Mouse (Mus musculus): ENCODE data around the gene Trim29. TPM values are rescaled to one million over a fixed set of nuclear protein-coding genes. Genes with fewer than 3 reads are reported as not detected.
A peak's percentile ranks its signal among the peaks of the same experiment; 100 is the strongest.

Trim29 gene
- total RNA-seq, 2 experiments from 2014 or later = 0.22 to 0.34 TPM

DNA sequence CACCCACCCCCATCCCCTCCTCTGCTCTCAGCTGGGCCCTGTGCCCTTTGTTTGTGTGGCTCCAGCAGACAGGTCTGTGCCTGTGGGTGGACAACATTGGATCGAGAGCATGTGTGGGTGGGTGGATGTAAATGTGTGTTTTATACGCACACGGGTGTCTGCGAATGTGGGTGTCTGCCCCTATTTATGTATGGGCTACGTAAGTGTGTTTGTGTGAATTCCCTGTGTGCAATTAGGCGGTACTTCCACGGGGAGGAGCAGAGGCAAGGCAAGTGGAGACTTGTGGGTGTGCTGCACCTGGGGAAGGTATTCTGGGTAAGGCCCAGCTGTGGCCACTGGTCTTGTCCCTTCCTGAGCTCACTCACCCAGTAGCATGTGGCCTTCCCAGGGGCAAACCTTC lies 1.5 kb downstream of the Trim29 start:
- DNase-seq (ENCODE audit: low spot score in 2 of 2) = no peak

DNA sequence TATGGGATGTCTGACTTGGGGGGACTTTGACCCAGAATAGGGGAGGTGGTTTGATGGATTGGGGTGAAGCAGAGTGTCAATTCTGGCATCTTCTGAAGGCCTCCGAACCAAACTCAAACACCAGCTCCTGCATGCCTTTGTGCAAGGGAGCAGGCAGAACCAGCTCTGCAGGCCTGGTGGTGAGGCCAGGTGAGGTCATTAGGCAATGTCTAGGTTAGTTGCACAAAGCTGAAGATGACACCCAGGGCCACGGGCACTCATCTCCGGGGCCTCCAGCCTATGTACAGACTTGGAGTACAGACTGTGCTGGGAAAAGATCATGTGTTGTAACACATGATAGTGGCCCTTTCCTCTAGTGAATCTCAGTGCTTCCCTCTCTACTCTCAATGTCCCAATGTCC lies 3.2 kb downstream of the Trim29 start:
- DNase-seq (ENCODE audit: low spot score in 2 of 2) = no peak

DNA sequence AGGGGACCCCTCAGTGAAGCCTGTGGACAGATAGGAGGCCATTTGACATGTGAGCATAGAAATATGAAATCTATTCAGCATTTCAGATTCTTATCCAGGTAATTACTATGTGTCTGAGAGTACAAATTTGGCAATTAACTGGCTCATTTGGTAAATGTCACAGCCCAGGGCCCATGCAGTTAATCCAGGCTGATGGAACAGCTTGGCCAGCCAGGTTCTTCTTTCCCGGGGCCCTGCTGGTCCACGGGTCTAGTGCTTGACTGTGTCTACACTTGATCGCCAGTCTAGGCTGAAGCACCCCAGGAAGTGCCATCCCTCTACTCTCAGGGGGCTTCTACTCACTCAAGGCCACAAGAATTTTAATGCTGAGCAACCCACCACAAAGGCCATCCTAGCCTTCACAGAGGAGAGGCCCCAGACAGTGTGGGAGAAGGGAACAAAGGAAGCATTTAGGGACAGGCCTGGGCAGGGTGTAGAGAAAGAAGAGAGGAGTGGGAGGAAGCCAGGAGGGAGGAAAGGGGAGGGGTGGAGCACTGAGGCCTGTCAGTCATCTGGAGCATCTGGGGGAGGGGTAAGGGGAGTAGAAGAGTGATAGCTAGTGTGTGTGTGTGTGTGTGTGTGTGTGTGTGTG lies 4.8 kb downstream of the Trim29 start:
- no peak for DNase-seq (ENCODE audit: low spot score in 2 of 2)

DNA sequence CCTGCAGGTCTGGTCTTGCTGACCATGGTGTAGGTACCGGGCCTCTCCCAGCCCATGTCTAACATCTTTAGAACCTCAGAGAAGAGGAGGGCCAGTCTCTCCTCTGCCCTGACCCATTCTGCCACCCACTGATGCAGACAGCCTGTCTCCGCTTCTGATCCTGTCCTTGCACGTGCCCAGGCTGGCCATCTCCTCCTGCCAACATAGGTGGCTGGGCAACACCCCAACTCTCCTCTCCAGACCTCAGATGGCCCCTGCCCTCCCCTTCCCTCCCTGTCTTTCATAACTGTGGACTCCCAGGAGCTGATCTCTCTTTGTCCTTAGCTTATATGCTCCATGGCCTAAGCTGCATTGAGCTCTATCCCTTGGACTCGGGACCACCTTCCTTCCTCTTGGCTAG lies 5.8 kb downstream of the Trim29 start:
- DNase-seq (ENCODE audit: low spot score in 2 of 2) = no peak

DNA sequence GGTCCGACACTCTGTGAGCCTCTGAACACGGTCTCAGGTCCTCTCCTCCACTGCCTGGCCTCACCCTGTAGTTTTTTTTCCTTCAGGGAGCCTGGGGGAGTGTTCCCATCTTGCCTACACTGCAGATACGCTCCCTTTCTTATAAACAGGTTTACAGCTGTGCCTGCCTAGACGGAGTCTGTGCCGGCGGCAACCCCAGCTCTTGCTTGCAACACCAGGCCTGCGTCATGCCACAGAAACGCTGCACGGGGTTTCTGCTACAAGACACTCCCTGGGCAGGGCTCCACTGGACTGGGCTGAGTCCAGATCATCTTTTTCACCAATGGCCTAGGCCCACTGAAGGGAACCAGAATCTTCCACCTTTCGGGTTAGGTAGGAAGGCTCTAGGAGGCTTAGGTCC lies 8.0 kb downstream of the Trim29 start:
- DNase-seq (ENCODE audit: low spot score in 2 of 2) = no peak

DNA sequence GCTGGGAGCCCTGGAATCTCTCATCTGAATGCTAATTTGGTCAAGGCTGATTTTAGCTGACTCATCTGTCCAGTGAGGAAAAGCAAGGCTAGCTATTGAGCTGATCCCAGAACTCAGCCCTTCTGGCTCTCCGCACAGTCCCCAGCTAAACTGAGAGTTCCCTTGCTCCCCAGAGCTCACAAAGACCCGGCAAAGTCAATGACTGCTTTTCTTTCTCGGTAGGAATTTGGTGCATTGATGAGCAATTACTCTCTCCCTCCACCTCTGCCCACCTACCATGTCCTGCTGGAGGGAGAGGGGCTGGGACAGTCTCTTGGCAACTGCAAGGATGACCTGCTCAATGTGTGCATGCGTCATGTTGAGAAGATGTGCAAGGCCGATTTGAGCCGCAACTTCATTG lies 11.3 kb downstream of the Trim29 start:
- DNase-seq (ENCODE audit: low spot score in 2 of 2) = no peak

DNA sequence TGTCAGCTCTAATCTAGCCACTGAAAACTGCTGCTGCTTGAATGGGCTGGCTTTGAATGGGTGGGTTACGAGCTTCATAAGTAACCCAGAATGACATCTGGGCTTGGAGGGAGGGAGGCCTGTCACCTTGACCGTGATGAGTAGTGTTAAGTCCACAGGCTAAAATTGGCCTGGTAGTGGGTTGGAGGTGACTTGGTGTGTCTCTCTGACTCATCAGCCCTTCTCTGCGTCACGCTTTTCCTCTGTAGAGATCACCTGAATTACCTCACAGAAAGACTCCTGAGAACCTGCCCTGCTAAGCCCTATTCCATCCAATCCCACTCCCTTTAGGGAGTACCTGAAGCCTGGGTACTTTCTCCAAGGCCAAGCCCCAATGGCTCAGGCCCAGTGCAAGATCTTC lies 12.0 kb downstream of the Trim29 start:
- DNase-seq (ENCODE audit: low spot score in 2 of 2) = no peak

DNA sequence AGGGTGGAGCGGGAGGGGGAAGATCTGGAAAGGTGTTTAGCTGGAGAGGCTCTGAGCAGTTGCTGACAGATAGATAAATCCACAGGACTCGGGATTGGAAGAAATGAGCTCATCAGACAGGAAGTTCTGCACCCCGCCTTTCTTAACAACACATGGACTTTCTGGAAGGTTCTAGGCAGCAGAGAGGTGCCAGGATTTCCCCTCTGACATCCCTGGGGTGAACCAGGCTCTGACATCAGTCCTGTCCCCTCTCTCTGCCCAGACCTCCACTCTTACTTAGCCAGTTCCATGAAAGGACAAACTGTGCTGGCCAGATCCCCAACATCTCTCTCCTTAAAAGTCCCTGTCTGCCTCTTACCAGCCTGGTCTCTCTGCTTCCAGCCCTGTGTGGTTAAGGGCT lies 14.8 kb downstream of the Trim29 start:
- no peak for DNase-seq (ENCODE audit: low spot score in 2 of 2)

DNA sequence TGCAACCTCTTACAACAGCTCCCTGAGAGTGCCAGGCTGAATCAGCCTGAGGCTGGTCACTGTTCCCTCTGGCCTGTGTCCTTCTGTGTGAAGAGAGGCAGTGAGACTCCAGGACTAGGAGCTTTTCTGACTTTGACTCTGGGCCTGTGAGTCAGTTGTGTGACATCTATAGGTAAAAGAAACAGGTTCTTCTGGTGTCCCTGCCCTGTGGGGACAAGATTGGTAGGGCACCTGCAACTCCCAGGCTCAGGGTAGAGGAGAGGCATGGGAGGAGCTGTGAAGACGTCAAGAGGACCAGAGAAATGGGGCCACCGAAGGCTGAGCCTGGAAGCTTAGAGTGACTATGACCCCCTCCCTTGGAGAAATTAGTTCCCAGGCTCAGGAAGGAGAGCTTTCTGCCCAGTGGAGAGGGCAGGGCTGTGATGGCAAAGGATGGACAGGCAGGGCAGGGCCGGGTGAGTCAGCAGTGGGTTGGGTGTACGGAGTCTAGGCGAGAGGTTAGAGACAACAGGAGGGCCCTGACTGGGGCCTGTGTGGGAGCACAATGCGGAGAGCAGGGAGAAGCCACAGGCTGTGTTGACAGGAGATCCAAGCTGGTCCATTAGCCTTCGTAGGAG lies 15.5 kb downstream of the Trim29 start:
- DNase-seq (ENCODE audit: low spot score in 2 of 2) = no peak

DNA sequence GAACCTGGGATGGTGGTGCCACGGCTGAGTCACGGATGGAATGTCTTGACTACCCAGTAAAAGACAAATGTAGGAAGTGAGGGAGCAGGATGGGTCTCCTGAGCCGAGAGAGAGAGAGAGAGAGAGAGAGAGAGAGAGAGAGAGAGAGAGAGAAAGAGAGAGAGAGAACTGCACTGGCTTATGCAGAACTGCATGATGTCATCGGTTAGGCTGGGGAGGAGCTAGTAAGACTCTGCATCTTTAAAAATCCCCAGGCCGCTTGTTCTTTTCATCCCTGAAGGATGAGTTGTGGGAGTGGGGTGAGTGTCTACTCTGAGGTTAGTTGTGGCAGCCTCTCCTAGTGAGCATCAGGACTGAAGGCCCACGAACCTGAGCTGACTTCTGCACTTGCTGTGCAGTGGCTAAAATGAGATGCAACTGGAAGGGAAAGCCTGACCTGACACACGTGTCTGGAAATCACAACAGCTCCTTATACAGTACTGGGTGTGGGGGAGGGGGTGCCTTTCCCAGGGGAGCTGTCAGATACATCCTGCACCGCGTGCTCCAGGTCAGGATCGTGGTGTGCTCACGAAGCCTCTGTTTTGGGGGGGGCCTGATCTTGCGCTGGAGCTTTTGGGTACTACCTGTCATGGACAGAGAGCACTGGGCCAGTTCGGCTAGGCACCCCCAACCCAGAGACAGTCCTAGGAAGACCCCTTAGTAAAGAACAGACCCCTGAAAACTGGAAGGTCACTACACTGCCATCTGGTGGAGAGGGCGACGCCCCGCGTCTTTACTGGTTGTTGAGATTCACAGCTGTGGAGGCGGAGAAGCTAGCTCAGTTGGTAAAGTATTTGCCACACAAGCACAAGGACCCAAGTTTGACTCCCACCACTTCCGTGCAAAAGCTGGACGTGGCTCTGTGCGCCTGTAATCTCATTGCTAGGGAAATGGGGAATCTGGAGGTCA lies 16.8 kb downstream of the Trim29 start:
- no peak for DNase-seq (ENCODE audit: low spot score in 2 of 2)

DNA sequence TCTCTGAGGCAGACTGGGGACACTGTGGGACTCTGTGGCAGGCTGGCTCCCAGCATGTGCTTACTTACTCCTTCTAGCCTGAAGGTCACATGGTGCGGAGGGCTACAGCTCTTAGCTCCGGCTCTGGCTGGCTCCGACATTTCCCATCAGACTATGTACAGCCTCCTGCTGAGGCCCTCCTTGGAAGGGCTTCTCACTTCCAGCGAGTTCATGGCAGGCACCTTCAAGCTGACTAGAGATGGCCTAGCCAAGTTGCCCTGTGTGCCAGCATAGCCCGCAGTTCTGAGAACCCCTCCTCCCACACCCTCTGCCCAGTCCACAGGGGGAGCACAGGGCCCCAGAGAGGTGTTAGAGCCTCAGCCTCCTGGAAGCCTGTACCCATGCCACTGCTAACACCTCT lies 19.8 kb downstream of the Trim29 start:
- no peak for DNase-seq (ENCODE audit: low spot score in 2 of 2)

DNA sequence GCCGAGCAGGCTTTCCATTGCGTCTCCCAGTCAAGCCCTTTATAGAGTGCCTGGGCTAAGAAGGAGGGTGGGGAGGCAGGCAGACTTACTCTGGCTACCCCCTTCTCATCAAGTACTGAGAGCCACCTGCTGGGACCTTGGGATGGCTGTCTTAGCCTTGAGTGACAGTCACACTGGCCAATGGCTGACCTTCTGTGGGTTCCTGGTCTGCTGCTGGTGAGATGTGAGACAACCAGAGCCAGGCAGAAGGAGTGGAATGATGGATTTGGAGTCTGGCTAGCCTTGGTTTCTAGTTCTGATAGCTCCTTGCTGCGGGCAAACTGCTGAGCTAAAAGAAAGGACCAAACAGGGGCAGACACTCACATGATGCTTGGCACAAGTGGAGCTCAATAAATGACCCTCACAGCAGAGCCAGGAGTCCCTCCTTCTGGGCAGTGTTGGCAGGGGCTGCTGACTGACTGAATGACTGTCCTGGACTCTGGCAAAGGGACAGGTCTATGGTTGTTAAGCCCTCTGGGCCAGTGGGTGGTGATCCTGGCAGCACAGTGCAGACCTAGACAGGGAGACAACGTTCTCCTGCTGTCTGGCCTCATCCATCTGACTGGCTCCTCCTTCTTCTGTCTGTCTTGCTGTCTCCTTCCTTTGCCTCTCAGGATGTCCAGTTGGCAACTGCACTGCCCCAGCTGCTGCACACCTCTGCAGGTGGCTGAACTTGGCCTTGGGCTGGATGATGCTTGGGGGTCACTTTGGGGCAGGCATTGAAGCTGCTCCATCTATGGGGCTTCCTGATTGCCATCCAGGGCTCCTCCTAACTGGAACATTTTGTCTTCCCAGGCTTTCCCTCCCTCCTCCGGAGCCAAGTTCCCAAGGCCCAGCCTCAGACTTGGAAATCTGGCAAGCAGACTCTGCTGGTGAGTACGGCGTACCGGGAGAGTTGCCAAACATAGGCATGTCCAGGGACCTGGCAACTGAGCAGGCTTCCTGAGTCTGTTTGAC lies 21.1 kb downstream of the Trim29 start:
- DNase-seq (ENCODE audit: low spot score in 2 of 2) = peak in 1 of 2 experiments; percentile 64

DNA sequence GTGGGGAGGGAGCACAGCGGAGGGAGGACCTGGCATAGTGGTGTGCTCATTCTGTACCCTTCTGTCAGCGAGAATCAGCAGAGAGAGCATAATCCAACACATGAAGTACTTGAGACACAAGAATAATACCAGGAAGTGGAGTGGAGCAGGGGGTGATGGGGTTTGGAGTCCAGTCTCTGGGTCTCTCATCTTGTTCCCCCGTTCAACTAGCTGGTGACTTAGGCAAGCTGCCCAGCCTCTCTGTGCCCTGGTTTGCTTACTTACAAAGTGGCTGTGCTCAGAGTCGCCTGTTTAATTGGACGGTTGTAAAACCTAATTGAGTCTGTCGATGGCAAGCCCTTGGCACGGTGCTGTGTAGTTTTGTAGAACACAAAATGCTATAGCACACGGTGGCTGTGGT lies 23.8 kb downstream of the Trim29 start:
- DNase-seq (ENCODE audit: low spot score in 2 of 2) = no peak

DNA sequence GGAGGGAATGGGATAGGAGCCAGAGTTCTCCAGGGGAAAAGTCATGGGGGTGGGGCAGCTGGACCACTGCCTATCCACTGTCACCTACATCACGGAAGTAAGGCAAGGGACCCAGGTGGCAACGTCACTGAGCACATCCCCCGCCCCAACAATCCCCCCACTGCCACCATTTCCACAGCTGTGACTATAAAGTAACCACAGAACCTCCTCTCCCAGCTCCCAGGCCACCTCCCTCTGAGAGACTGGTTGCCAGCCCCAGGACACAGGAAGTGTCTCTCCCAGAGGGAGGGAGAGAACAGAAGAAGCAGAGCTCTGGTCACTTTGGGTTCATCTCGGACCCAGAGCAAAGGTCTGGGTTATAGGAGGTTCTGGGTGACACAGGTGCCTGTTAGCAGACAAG lies 27.0 kb downstream of the Trim29 start:
- DNase-seq (ENCODE audit: low spot score in 2 of 2) = no peak

DNA sequence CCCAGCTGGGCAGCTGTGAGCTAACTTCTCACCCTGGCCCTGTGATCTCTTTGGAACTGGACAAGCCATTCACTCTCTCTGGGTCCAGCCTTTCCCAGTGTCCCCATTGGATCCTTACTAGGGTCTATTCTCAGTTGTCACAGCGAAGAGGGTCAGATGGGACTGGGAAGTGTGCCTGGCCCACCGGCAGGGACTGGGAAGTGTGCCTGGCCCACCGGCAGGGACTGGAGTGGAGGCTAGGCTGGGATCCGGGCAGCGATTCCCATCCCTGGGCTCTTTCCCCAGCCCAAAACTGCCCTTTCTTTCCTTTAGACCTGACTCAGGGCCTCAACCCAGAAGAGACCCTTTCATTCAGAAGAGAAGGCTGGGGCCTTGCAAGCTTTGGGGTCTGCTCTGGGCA lies 27.4 kb downstream of the Trim29 start:
- no peak for DNase-seq (ENCODE audit: low spot score in 2 of 2)

DNA sequence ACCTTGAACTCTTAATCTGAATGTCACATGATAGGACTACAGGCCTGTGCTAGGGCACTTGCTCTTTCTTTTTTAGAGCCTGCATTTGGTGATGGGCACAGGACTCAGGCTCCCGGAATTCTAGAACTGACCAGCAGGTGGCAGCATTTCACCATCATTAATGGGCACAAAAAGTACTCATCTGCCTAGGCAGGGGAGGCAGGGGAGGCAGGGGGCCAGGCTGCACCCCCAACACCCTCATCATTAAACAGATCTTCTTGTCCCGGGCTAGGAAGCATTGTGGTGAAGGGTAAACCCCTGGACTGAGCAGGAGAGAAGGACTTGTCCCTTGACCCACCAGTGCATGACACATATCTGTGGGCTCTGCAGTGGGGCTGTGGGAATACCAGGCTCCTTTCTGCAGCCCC lies 29.0 kb downstream of the Trim29 start:
- DNase-seq (ENCODE audit: low spot score in 2 of 2) = peak; percentile 45 to 72

DNA sequence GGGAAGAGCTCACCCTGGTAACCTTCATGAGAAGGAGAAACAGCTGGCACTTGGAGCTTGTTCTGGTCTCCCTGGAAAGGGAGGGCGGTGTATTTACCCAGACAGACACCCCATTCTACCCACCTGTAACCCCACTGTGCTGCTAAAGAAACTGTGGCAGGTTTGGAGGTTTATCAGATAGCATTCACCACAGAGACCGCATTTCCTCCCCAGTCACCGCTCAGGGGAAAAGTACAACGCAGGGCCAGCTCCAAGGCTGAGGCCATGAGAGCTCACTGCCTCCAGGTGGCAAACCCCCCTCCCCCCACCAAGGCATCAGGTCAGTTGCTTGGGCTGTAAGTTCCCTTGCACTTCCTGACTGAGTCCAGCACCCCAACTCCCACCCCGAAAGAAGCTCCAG lies 39.4 kb downstream of the Trim29 start:
- no peak for DNase-seq (ENCODE audit: low spot score in 2 of 2)

DNA sequence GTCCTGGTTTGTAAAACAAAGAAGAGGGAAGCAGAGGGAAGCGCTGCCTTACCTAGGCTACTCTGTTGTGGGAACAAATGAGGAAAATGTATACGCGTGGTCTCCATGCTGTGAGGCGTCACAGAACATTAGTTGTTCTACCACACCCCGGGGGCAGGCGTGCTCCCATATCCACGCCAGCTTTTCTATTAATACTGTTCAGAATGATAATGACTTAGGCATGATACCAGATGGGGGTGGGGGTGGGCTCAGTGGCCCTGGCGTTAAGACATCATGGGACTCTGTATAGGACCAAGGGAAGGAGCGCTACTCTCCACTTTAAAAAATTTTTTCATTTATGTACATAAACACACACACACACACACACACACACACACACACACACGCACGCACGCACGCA lies 40.4 kb downstream of the Trim29 start:
- DNase-seq (ENCODE audit: low spot score in 2 of 2) = no peak

DNA sequence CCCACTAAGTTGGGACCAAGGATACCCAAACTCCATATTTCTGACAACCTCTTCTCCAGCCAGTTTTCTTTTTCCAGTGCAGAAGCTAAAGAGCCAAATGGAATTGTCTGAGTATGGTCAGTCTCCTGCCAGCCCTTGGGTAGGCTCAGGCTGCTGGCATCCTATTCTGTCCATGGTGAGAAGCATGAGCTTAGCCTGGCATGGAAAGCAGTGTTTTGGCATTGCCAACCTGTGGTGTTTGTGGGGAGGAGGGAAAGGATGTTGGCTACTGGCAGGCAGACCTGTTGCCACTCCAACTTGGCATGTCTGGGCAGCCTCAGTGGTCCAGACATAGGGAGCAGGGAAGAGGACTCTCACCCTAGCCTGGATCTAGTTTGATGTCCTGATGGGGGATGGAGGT lies 46.4 kb downstream of the Trim29 start:
- DNase-seq (ENCODE audit: low spot score in 2 of 2) = no peak

DNA sequence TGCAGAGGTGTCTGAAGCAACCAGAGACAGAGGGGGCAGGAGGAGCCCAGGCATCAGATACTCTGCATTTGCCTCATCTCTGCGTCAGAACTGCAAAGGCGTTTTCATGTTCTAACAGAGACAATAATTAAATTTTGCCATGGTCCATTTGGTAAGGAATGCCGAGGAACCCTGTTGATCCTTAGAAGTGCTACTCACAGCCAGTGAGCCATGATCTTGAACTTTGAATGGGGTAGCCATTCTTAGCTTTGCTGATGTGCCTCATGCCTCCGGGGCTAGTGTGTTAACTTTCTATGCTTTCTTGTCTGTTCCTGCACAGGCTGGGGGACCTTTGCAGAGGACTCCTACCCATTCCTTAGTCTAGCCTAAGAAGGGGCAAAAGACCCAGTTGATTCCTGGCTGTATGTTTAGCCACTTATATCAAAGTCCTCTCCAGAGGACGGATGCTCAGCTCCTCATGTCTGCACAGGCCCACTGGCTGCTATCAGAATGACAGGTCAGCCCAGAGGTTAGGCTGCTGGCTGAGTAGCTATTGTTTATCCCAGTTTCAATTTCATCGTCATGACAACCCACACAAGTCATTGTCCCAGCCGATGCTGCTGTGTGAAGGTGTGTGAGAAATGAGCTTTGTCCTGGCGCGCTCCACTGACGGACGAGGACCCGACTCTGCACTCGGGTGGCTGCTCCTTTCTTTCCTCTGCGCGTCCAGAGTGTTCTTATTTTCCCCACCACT lies 48.1 kb downstream of the Trim29 start:
- no peak for DNase-seq (ENCODE audit: low spot score in 2 of 2)
